Mouse (Mus musculus): Measurements from ENCODE around the gene Prickle2. TPM values are rescaled to one million over a fixed set of nuclear protein-coding genes. Genes with fewer than 3 reads are reported as not detected.

Gene Prickle2
- total RNA-seq, 2 experiments from 2014 or later = 7.2 to 9.6 TPM

DNA sequence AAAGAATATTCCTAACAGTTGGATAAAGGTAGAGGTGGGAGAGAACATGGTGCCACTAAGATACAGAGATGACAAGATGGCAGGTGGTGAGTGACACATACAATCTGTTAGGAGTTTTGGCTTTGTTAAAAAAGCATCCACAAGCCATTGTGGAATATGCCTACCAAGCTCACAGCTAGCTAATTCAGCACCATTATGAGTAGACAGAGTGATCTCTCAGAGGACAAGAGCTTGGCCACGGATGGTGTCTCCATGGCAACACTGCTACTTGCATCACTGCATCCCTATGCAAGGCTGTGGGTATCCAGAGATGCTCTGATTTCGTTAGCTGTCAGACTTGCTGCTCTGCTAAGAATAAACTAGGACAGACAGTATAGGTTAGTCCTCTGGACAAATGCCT is 238.6 kb downstream of the Prickle2 start:
- DNase-seq = no peak
- intact Hi-C loops (cut with DNase I) = no loop called here

GRCm38 (mm10) chr6:92465666-92466065 is 240.3 kb downstream of the Prickle2 start:
- no peak for DNase-seq
- intact Hi-C loops (cut with DNase I) = no loop called here

DNA sequence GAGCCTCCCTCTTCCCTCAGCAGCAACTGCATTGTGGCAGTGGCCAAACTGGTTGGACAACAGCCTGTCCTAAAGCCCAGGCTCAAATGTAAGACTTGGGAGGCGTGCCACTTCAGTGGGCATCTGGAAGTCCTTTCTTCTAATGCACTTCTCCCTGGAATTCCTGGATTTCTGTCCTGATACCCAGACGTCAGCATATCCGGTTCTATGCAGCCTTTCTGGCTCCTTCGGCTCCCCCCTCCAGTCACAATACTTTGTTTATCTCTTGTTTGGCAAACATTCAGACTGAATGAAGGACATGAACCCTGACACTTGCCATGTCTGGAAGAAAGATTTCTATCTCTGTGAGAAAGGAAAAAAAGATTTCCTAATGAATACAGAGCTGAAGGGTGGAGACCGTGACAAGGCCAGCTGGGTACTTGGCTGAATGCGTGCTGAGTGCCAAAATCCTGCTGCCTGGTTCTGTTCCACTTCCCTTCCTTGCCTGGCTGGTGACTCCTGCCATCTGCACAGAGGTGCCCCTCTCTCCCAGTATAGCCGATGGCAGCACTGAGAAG is 241.1 kb downstream of the Prickle2 start:
- DNase-seq = peak; percentile 25 to 35
- intact Hi-C loops (cut with DNase I) = no loop called here

DNA sequence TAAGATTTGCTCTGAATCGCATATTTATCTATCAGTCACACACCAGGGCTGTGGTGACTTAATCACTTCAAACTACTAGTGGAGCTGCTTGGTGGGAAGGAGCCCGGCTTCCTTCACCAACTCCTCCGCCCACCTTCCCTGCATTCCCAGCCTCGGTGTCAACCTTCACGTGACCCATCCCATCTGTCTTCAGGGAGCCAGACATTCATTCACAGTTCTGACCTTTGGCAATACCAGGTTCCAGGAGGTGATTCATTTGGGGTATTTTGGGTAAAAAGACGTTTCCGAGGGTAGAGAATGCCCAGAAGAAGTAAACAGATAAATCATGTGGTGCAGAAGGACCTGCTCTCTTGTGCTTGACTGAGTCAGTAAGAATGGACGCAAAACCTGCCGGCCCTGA is 242.2 kb downstream of the Prickle2 start:
- DNase-seq = peak in 1 of 2 experiments; percentile 7
- intact Hi-C loops (cut with DNase I) = no loop called here

DNA sequence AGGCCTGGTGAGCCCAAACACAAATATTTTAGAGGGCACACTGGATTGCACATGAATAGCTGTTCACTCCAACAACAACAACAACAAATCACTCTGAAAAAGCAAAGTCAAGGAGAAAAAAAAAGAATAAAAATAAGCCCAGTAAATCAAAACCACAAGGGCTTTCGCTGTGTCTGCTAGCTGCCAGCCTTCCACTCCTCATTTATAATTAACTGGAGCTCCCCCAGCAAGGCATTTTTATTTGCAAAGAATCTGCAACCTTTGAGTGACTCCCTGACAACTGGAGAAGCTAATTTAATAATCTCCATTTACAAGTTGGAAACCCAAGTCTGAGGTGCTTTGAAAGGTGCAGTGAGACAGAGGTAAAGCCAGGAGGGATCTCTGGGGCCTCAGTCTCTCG is 245.2 kb downstream of the Prickle2 start:
- intact Hi-C loops (cut with DNase I) = no loop called here
- DNase-seq = no peak

- intact Hi-C loops (cut with DNase I) = no loop called here
- DNase-seq = no peak
Measured at GRCm38 (mm10) chr6:92458026-92458425, 247.9 kb downstream of the Prickle2 start.

- DNase-seq = no peak
- intact Hi-C loops (cut with DNase I) = no loop called here
Measured at GRCm38 (mm10) chr6:92451421-92451820, 254.5 kb downstream of the Prickle2 start.

GRCm38 (mm10) chr6:92449956-92450355 is 256.0 kb downstream of the Prickle2 start:
- no peak for DNase-seq
- intact Hi-C loops (cut with DNase I) = no loop called here

DNA sequence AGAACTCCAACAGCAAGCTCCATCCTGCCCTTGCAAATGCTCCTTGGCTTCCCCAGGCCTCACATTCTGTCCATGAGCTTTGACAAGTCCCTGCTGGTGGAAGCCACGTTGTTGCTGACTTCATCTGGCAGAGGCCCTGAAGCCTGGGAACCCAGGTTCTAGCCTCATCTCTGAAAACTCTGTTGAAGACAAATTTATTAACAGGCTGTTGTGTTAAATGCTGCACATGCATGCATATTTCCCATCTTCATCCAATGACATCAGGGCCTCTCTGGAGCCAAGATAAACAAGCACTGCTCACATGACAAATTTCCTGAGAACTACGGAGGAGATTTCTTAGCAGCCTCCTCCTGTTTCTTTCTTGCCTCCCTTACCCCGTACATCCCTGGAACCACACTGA is 259.3 kb downstream of the Prickle2 start:
- DNase-seq = peak; percentile 46 to 67
- intact Hi-C loops (cut with DNase I) = no loop called here

DNA sequence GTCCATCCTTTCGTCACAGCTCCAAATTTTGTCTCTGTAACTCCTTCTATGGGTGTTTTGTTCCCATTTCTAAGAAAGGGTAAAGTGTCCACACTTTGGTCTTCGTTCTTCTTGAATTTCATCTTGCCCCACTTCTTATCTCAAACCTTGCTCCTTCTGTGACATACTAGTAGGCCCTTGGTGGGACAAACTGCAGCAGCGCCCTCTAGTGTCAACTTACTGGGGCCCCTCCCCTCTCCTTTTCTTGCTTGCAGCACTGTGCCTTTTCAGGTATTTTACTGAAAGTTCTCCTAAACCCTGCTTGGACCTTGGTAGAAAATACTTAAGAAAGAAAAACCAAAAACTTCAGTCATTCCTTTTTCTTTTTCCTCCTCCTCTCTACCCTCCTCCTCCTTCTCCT is 264.8 kb downstream of the Prickle2 start:
- intact Hi-C loops (cut with DNase I) = no loop called here
- DNase-seq = peak; percentile 45 to 52

DNA sequence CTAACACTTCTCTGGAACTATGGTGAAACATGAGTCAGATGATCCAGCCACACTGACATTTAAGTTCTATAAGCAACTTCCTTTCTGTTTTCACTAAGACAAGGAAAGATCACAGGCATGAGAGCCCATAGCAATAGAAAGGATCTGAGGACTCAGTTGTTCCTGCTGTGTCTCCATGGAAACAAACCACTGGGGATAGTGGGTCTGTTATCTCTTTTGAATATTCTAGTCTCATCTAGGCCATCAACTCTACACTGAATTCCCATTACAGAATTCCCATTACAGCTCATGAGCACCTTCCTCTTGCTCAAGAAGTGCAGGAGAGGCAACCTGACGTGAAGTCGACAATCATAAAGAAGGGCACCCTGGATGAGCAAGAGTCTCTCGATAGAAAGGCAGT is 265.7 kb downstream of the Prickle2 start:
- DNase-seq = no peak
- intact Hi-C loops (cut with DNase I) = no loop called here

- no peak for DNase-seq
- intact Hi-C loops (cut with DNase I) = no loop called here
Measured at GRCm38 (mm10) chr6:92432146-92432545, 273.8 kb downstream of the Prickle2 start.

- peak; percentile 18 to 25 for DNase-seq
- intact Hi-C loops (cut with DNase I) = loop anchor here (10.0 kb wide), 1 partner anchor 107 kb away; no protein-coding TSS in a partner anchor
Measured at GRCm38 (mm10) chr6:92427406-92428171, 278.4 kb downstream of the Prickle2 start.

DNA sequence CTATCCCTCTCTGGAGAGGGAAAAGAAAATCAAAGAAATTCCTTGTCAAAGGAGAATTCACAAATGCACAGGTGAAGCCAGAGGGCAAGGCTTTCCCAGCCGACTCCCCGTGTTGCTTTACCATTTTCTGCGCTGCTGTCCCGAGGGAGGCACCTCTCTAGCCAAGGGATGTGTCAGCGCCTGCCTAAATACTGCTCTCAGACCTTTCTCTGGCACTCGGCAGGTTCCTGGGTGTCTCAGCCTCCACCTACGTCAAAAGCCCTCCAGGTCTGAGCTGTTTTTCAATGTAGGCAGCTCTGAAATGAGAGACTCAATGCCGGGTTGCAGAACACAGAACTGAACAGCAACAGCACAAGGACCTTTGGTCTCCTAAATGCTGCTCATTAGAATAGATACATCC is 280.1 kb downstream of the Prickle2 start:
- no peak for DNase-seq
- intact Hi-C loops (cut with DNase I) = loop anchor here (10.0 kb wide), 1 partner anchor 109 kb away; no protein-coding TSS in a partner anchor

DNA sequence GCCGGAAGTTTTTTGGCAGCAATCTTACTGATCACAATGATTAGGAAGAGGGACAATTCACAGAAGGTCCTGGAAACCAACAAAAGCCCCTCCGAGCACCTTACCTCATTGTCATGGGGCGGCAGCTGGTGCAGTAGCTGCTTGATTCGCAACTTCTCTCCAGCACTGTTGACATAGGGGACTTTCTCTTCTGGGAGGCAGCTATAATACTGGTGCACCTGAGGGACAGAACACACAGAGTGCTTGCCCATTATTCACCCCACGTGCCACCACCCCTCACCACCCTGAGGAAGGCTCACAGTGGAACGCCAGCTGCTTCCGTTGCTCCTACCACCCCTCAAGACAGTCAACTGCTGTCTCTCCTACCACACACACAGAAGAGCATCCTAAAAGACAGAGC is 280.5 kb downstream of the Prickle2 start:
- intact Hi-C loops (cut with DNase I) = loop anchor here (10.0 kb wide), 1 partner anchor 109 kb away; no protein-coding TSS in a partner anchor
- no peak for DNase-seq

GRCm38 (mm10) chr6:92424991-92425390 is 281.0 kb downstream of the Prickle2 start:
- intact Hi-C loops (cut with DNase I) = loop anchor here (5.0 to 10.0 kb wide), 4 partner anchors 52 to 242 kb away; no protein-coding TSS in a partner anchor
- DNase-seq = no peak

DNA sequence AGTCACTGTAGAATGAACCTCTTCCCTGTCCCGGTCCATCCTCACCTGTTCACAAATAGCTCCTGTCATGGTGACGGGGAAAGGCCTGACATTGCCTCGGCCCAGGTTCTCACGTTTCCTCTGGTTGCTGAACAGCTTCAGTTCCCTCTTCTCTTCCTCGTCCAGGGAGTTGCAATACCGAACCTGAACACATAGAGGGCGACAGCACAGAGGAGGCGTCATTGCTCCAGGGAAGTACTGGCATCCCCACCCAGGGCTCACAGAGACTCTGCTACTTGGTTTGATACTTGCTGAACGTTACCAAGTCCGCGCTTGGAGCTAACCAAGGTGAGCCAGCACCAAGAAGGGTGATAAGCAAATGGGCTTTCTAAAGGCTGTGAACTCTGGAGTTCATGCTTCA is 283.7 kb downstream of the Prickle2 start:
- intact Hi-C loops (cut with DNase I) = loop anchor here (5.0 to 10.0 kb wide), 4 partner anchors 55 to 245 kb away; no protein-coding TSS in a partner anchor
- DNase-seq = peak; percentile 42 to 50

GRCm38 (mm10) chr6:92420106-92420505 is 285.8 kb downstream of the Prickle2 start:
- intact Hi-C loops (cut with DNase I) = loop anchor here (5.0 to 10.0 kb wide), 4 partner anchors 57 to 247 kb away; no protein-coding TSS in a partner anchor
- DNase-seq = no peak

DNA sequence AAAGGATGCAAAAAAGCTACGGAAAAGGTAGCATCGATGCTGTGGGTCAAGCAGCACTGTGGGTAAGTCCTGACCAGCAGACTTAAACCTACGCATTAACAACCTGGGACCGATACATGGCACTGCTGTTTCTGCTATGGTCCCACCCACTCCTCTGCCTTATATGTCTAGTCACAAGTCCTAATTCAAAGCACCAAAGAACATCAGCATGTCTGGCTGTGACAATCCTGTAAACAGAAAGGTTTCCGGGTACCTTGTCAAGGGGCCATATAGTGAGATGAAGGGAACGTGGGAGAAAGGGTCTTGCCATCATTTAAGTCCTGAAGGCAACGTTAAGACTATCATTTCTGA is 290.6 kb downstream of the Prickle2 start:
- intact Hi-C loops (cut with DNase I) = no loop called here
- no peak for DNase-seq

DNA sequence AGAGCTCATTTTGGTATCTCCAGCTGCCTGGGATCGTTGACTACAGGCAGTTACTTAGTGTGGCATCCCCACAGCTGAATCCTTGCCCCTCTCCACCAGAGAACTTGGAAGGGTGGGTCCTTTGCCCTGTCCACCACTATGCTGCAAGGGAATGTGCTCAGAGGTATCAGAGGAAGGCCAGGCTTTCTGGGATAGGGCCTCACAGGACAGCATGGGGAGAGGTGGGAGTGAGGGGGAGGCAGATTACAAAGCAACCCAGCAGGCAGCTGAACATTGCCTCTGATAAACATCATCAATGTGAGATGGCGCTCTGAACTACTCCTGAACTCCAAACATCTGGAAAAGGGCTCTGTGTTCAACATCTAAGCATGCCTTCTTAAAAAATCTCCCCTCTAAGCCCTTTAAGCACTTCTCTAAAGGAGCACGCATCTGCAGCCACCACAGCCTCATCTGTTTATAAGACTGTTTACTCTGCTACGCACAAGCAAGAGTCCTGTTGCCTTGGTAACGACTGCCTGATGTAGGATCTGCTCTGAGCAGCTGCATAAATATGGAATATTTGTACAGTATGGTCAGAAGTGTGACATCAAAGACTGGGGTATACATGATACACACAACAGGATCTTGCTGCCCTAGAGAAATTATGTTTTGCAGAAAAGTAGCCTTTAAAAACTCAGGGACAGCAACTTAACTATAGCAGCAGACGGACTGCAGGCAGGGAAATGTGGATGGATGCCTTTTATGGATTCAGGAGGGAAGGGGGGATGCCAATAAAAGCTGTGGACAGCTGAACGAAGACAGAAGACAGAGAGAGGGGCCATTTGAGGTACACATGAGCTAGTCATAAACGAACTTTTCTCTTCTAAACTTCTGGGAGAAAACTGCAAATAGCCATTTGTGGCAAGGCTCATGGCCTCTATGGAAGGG is 291.2 kb downstream of the Prickle2 start:
- intact Hi-C loops (cut with DNase I) = no loop called here
- DNase-seq = no peak

GRCm38 (mm10) chr6:92413982-92414381 is 292.0 kb downstream of the Prickle2 start:
- DNase-seq = no peak
- intact Hi-C loops (cut with DNase I) = no loop called here
